Mouse (Mus musculus): Measurements from ENCODE around the gene Scgb1b3. TPM values are rescaled to one million over a fixed set of nuclear protein-coding genes. Genes with fewer than 3 reads are reported as not detected.

The Scgb1b3 gene
- polyA plus RNA-seq (2016; fragmentation: Nextera tagmentation; extraction: Ambion mirVana): not detected in 2 replicates

- no peaks in the 10 kb centered on the region for H3K27me3 ChIP-seq (ENCODE audit: poor library complexity, severe bottlenecking)
- no peaks in the 10 kb centered on the region for H3K36me3 ChIP-seq (replicated peaks)
- DNase-seq (ENCODE audit: extremely low spot score, low spot score): no peak
- no peak within 1 kb of the TSS for H3K27ac ChIP-seq
- no peaks in the 10 kb centered on the region for H3K4me1 ChIP-seq
- H3K9me3 ChIP-seq: peaks cover 58% of the 10 kb centered on the region
- no peak within 1 kb of the TSS for H3K4me3 ChIP-seq
- WGBS: 86% methylated on average over 3 of the region's 3 CpGs
Observed at GRCm38 (mm10) chr7:31375292-31375691, at the start of gene Scgb1b3. TSS of gene Scgb1b3 (plus strand) at chr7:31375592.

GRCm38 (mm10) chr7:31362022-31362560 lies 13.3 kb upstream of the Scgb1b3 start, which contains the start of gene Scgb2b3:
TSS of gene Scgb2b3 (minus strand) at chr7:31362072.
- H3K9me3 ChIP-seq: peaks cover 75% of the 10 kb centered on the region
- H3K36me3 ChIP-seq (replicated peaks): no peaks in the 10 kb centered on the region
- 82% methylated on average over 4 of the region's 4 CpGs for WGBS

More at GRCm38 (mm10) chr7:31362022-31362560, 13.3 kb upstream of the Scgb1b3 start, which contains the start of gene Scgb2b3:
- Histone ChIP-seq H3K27ac (no peak within 1 kb of the TSS), H3K4me1 (no peaks in the 10 kb centered on the region), H3K4me3 (no peak within 1 kb of the TSS), H3K27me3 (ENCODE audit: poor library complexity, severe bottlenecking) (no peaks in the 10 kb centered on the region)
- no peak for DNase-seq (ENCODE audit: extremely low spot score, low spot score)

Other genes with a start within 250 kb of the Scgb1b3 start
- 0.25 and 0.55 TPM in 2 replicates for gene Scn1b, start 248.6 kb upstream of the Scgb1b3 start, polyA plus RNA-seq (2016; fragmentation: Nextera tagmentation; extraction: Ambion mirVana)
- gene Gramd1a, start 219.7 kb upstream of the Scgb1b3 start, polyA plus RNA-seq (2016; fragmentation: Nextera tagmentation; extraction: Ambion mirVana): 74.5 and 79.7 TPM in 2 replicates
- not detected in 2 replicates for gene Scgb2b2, start 85.1 kb upstream of the Scgb1b3 start, polyA plus RNA-seq (2016; fragmentation: Nextera tagmentation; extraction: Ambion mirVana)
- not detected in 2 replicates for gene Scgb1b2, start 83.8 kb upstream of the Scgb1b3 start, polyA plus RNA-seq (2016; fragmentation: Nextera tagmentation; extraction: Ambion mirVana)
- not detected in 2 replicates for gene Scgb2b3, start 13.5 kb upstream of the Scgb1b3 start, polyA plus RNA-seq (2016; fragmentation: Nextera tagmentation; extraction: Ambion mirVana)

Measured in forebrain, embryonic 10.5 days (tissue).